ENCODE assay signal across 30 mouse cellular contexts in the genomic region with DNA sequence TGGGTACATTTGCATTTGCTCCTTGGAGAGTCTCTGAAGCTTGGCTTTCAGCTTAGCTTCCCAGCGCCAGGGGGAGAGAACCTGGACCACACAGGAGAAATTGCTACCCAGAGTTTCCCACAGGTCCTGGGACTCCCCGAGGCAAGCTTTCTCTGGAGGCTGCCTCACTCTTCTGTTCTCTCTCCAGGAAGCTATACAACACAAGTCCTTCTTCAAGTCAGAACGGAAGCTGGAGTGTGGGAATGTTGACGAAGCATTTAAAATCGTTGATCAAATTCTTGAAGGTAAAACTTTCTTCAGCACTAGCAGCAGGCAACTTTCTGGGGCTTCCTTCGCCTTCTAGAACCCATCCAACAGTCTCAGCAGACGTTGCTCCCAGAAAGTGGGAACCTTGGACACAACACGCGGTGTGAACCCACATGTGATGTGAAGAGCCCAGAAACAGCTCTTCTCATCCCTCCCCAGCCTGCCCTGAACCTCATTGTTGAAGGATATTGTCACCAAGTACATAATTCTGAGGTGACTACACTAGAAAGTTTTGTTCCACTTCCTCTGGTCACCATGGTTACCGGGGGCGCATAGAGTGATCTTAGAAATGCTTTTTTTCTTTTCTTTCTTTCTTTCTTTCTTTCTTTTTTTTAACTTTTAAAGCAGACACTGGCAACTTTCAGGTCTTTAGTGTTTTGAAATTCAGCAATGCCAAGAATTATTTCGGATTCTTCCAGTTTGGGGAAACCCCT. TPM values are rescaled to one million over a fixed set of nuclear protein-coding genes. Genes with fewer than 3 reads are reported as not detected.
DNase-seq lines count a peak whose midpoint lies in the region; ATAC-seq and TF ChIP-seq lines count a peak whose summit lies in the region.
"Had no signal": no experiment of that assay in that cellular context is flagged by ENCODE, and none has a peak within 500 bp of the region (broad histone marks: within the 10 kb centered on the region; RNA-seq: fewer than 3 reads in every experiment).

No protein-coding gene starts in this region.

- H3K4me3 ChIP-seq in lung, postnatal 0 days (ENCODE audit: low read depth, low read length), result no peak overlapping the region
- no peak overlapping the region for H3K4me3 ChIP-seq in thymus, adult 2 months (ENCODE audit: control insufficient read depth, insufficient read depth, low read length)
- H3K4me3 ChIP-seq in hindbrain, embryonic 10.5 days, result no peak overlapping the region
- H3K4me3 ChIP-seq: embryonic facial prominence, embryonic 12.5 days; heart, adult 2 months; heart, embryonic 15.5 days; midbrain, embryonic 12.5 days; neural tube, embryonic 13.5 days had no signal

- no peak overlapping the region for H3K4me2 ChIP-seq in lung, postnatal 0 days (replicated peaks; ENCODE audit: low read depth, low read length)
- H3K4me2 ChIP-seq: embryonic facial prominence, embryonic 12.5 days; heart, embryonic 15.5 days; hindbrain, embryonic 14.5 days; lung, embryonic 14.5 days; midbrain, embryonic 12.5 days; neural tube, embryonic 13.5 days had no signal

- H3K27ac ChIP-seq in lung, postnatal 0 days (ENCODE audit: low read length), result no peak overlapping the region
- H3K27ac ChIP-seq in thymus, adult 2 months (ENCODE audit: control insufficient read depth, insufficient read depth, low read length), result no peak overlapping the region
- H3K27ac ChIP-seq in hindbrain, embryonic 10.5 days, result no peak overlapping the region
- H3K27ac ChIP-seq: embryonic facial prominence, embryonic 12.5 days; heart, adult 2 months; heart, embryonic 15.5 days; hindbrain, embryonic 14.5 days; liver, embryonic 14.5 days; midbrain, embryonic 12.5 days; neural tube, embryonic 13.5 days had no signal

- ATAC-seq in lung, postnatal 0 days, result no peak; the same call in 1 of the 2 replicates
- ATAC-seq: forebrain, embryonic 14.5 days; inflammation-experienced regulatory T-cells, adult 6 months; Patski had no signal

- TF ChIP-seq CTCF in lung, postnatal 0 days (IDR thresholded peaks at IDR 0.05), result no peak
- TF ChIP-seq CTCF in thymus, adult 2 months (IDR thresholded peaks at IDR 0.05; ENCODE audit: borderline replicate concordance, control insufficient read depth, extremely low read depth, insufficient read depth, low read length, poor library complexity), result no peak

- WGBS in lung, postnatal 0 days, result 56% methylated on average over 12 of the region's 12 CpGs
- 73% methylated on average over 12 of the region's 12 CpGs for WGBS in thymus, adult 2 months
- whole genome bisulfite sequencing in hindbrain, embryonic 10.5 days, result 84% methylated on average over 12 of the region's 12 CpGs

- peaks cover 6% of the 10 kb centered on the region; the same call in 1 of the 2 replicates for H3K4me1 ChIP-seq in lung, postnatal 0 days (ENCODE audit: insufficient read depth, low read depth, low read length)
- peaks cover 2% of the 10 kb centered on the region; the same call in 1 of the 2 replicates for H3K4me1 ChIP-seq in thymus, adult 2 months (replicated peaks; ENCODE audit: control insufficient read depth, insufficient read depth, low read length)
- peaks cover 7% of the 10 kb centered on the region; the same call in 1 of the 2 replicates for H3K4me1 ChIP-seq in hindbrain, embryonic 10.5 days (replicated peaks)
- H3K4me1 ChIP-seq: embryonic facial prominence, embryonic 12.5 days; heart, embryonic 15.5 days; neural tube, embryonic 13.5 days had no signal

- TF ChIP-seq POLR2A in thymus, adult 2 months (IDR thresholded peaks at IDR 0.05; ENCODE audit: control insufficient read depth, extremely low read depth, insufficient read depth, low read length, poor library complexity), result no peak

- no peak for TF ChIP-seq EP300 in lung, postnatal 0 days (IDR thresholded peaks at IDR 0.05)

- no peak overlapping the region for H3K9ac ChIP-seq in lung, postnatal 0 days (replicated peaks; ENCODE audit: low read depth)
- H3K9ac ChIP-seq: embryonic facial prominence, embryonic 12.5 days; heart, embryonic 15.5 days; hindbrain, embryonic 14.5 days; liver, embryonic 14.5 days; lung, embryonic 14.5 days; midbrain, embryonic 12.5 days; neural tube, embryonic 13.5 days had no signal

- H3K9me3 ChIP-seq in lung, postnatal 0 days (ENCODE audit: low read length), result no peaks in the 10 kb centered on the region
- H3K9me3 ChIP-seq in hindbrain, embryonic 10.5 days, result no peaks in the 10 kb centered on the region
- H3K9me3 ChIP-seq: embryonic facial prominence, embryonic 12.5 days; G1E; heart, embryonic 15.5 days; midbrain, embryonic 12.5 days; neural tube, embryonic 13.5 days had no signal

- no peaks in the 10 kb centered on the region for H3K27me3 ChIP-seq in lung, postnatal 0 days (replicated peaks; ENCODE audit: insufficient read depth, low read length)
- no peaks in the 10 kb centered on the region for H3K27me3 ChIP-seq in thymus, adult 2 months (ENCODE audit: control insufficient read depth, insufficient read depth, low read length)
- H3K27me3 ChIP-seq in hindbrain, embryonic 10.5 days (ENCODE audit: insufficient read depth, poor library complexity, severe bottlenecking), result no peaks in the 10 kb centered on the region
- H3K27me3 ChIP-seq: embryonic facial prominence, embryonic 12.5 days; heart, embryonic 15.5 days; midbrain, embryonic 12.5 days; neural tube, embryonic 13.5 days; Patski had no signal

- peak; percentile 13 for DNase-seq in gastrocnemius, adult 18-20 months (ENCODE audit: low spot score)
- DNase-seq in gastrocnemius, postnatal 4 days (ENCODE audit: low spot score in 2 of 2), result no peak
- peak; percentile 24 for DNase-seq in lung, postnatal 0 days (ENCODE audit: low spot score)
- no peak for DNase-seq in lung, postnatal 25 days (ENCODE audit: low spot score)
- peak; percentile 12 for DNase-seq in thymus, postnatal 14 days
- no peak for DNase-seq in thymus, adult 2 months
- no peak for DNase-seq in hindbrain, embryonic 10.5 days (ENCODE audit: low spot score)
- DNase-seq: adrenal gland, postnatal 14 days; cerebellum, adult 11-12 months; cerebellum, adult 9-11 months; embryo, embryonic 11 days; gastrocnemius, postnatal 25 days; heart, adult 2 months; heart, postnatal 36 days; kidney, adult 11 months; kidney, postnatal 14 days; layer of hippocampus, adult 9-11 months; liver; lung, embryonic 14.5 days had no signal

- no peaks in the 10 kb centered on the region for H3K36me3 ChIP-seq in lung, postnatal 0 days (ENCODE audit: insufficient read depth, low read length)
- H3K36me3 ChIP-seq in thymus, adult 2 months (ENCODE audit: control insufficient read depth, insufficient read depth, low read length), result no peaks in the 10 kb centered on the region
- no peaks in the 10 kb centered on the region for H3K36me3 ChIP-seq in hindbrain, embryonic 10.5 days
- H3K36me3 ChIP-seq: embryonic facial prominence, embryonic 12.5 days; G1E; heart, embryonic 15.5 days; midbrain, embryonic 12.5 days; neural tube, embryonic 13.5 days had no signal

RNA-seq across cellular contexts. Expression of gene Aox3, which starts 39.8 kb away (rescaled TPM):
- 1 to 10 TPM in 1 of 2 experiments, under 1 TPM in 1; 0.75 to 1.9 TPM for total RNA-seq in gastrocnemius, adult 18-20 months (2021)
- under 1 TPM; 0.21 to 0.69 TPM for total RNA-seq in gastrocnemius, postnatal 4 days (2021)
- polyA plus RNA-seq in lung, postnatal 0 days (2015; fragmentation: Nextera tagmentation; extraction: Ambion mirVana), result 9.4 and 9.9 TPM in 2 replicates
- 0.20 and 0.43 TPM in 2 replicates for polyA plus RNA-seq in thymus, adult 2 months (2012; rRNA removed)
- 0.06 and 0.26 TPM in 2 replicates for polyA plus RNA-seq in hindbrain, embryonic 10.5 days (2016; fragmentation: Nextera tagmentation; extraction: Ambion mirVana)
- polyA plus RNA-seq: G1E; inflammation-experienced regulatory T-cells, adult 6 months had no signal

RNA-seq across cellular contexts. Expression of gene Aox1, which starts 43.4 kb away (rescaled TPM):
- total RNA-seq in gastrocnemius, adult 18-20 months (2021), result 10 to 100 TPM in 1 of 2 experiments, 1 to 10 TPM in 1; 7.9 to 10.8 TPM
- 1 to 10 TPM; 5.5 to 6.0 TPM for total RNA-seq in gastrocnemius, postnatal 4 days (2021)
- polyA plus RNA-seq in lung, postnatal 0 days (2015; fragmentation: Nextera tagmentation; extraction: Ambion mirVana), result 1.8 and 2.4 TPM in 2 replicates
- polyA plus RNA-seq in thymus, adult 2 months (2012; rRNA removed), result 2.1 and 2.4 TPM in 2 replicates
- polyA plus RNA-seq in hindbrain, embryonic 10.5 days (2016; fragmentation: Nextera tagmentation; extraction: Ambion mirVana), result 0.03 and 0.25 TPM in 2 replicates
- polyA plus RNA-seq: G1E; inflammation-experienced regulatory T-cells, adult 6 months; limb, embryonic 11.5 days had no signal

RNA-seq across cellular contexts. Expression of gene Kctd18, which starts 54.4 kb away (rescaled TPM):
- 1 to 10 TPM; 4.7 to 5.6 TPM for total RNA-seq in gastrocnemius, adult 18-20 months (2021)
- total RNA-seq in gastrocnemius, postnatal 4 days (2021), result 10 to 100 TPM; 10.6 to 16.3 TPM
- 12.9 and 13.6 TPM in 2 replicates for polyA plus RNA-seq in lung, postnatal 0 days (2015; fragmentation: Nextera tagmentation; extraction: Ambion mirVana)
- polyA plus RNA-seq in thymus, adult 2 months (2012; rRNA removed), result 17.7 and 18.1 TPM in 2 replicates
- 18.5 and 19.2 TPM in 2 replicates for polyA plus RNA-seq in hindbrain, embryonic 10.5 days (2016; fragmentation: Nextera tagmentation; extraction: Ambion mirVana)

Comparison
In these comparisons a context has a peak if more than half of its experiments do, and no peak if none do; other contexts are left out.
1. DNase-seq: peak in gastrocnemius, adult 18-20 months (single experiment), lung, postnatal 0 days (single experiment) and thymus, postnatal 14 days (single experiment); none in gastrocnemius, postnatal 4 days (0 of 2), lung, postnatal 25 days (single experiment), thymus, adult 2 months (single experiment) and hindbrain, embryonic 10.5 days (single experiment).